Mouse (Mus musculus) megakaryocyte, embryonic 14.5 days (primary cell): Measurements from ENCODE around the gene Pgm5. TPM values are rescaled to one million over a fixed set of nuclear protein-coding genes. Genes with fewer than 3 reads are reported as not detected.

Experiments
- H3K27me3 ChIP-seq: replicated peaks from 2 replicates; pipeline ENCODE3; 2012; ENCODE audit warnings: inconsistent platforms
- H3K36me3 ChIP-seq: replicated peaks from 2 replicates; pipeline ENCODE3; 2012; ENCODE audit warnings: low read length, inconsistent platforms, mixed read lengths
- H3K4me1 ChIP-seq: 2 replicates; pipeline ENCODE4 v1.6.1; 2012; ENCODE audit warnings: inconsistent platforms
- H3K4me3 ChIP-seq: replicated peaks from 2 replicates; pipeline ENCODE3; 2012; ENCODE audit warnings: moderate library complexity, mild to moderate bottlenecking, inconsistent platforms
- H3K9me3 ChIP-seq: 2 replicates; pipeline ENCODE4 v1.6.1; 2012; ENCODE audit warnings: inconsistent platforms
- FLI1 ChIP-seq: IDR thresholded peaks from 2 replicates; pipeline ENCODE4 v1.6.1; 2012; ENCODE audit warnings: low read length, inconsistent platforms, mixed read lengths
- GATA1 ChIP-seq: IDR thresholded peaks from 3 replicates; pipeline ENCODE4 v1.6.1; 2012; ENCODE audit warnings: mixed read lengths, low read length, inconsistent platforms, borderline replicate concordance
- polyA plus RNA-seq: library from polyadenylated mRNA; stranded (reverse); fragments of >175 nt; gene quantifications from 2 replicates; pipeline ENCODE4 v1.2.3, GENCODE M21; 2012; ENCODE audit warnings: low replicate concordance; ENCODE audit not compliant: insufficient read depth

Gene Pgm5
- polyA plus RNA-seq, 1 experiment: not detected

DNA sequence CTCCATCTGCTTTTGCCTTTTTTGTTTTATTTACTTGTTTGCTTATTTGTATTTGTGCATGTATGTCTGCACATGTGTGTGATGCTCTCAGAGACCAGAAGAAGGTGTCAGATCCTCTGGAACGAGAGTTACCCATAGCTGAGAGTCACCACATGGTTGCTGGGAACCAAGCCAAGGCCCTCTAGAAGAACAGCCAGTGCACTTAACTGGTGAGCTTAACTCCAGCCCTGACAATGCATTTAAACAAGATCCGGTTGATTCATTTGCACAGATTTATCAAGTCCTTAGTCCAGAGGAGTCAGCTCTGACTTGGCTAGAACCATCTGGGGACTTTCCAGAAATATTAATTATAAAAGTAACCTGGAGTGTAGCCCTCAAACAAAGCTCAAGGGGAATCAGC, 12.2 kb upstream of the Pgm5 start:
- TF ChIP-seq GATA1: no peak
- no peak for TF ChIP-seq FLI1
- Histone ChIP-seq H3K4me1 (peaks cover 5% of the 10 kb centered on the region), H3K27me3 (peaks cover 36% of the 10 kb centered on the region), H3K4me3 (no peak overlapping the region), H3K36me3 (no peaks in the 10 kb centered on the region), H3K9me3 (peaks cover 9% of the 10 kb centered on the region)

DNA sequence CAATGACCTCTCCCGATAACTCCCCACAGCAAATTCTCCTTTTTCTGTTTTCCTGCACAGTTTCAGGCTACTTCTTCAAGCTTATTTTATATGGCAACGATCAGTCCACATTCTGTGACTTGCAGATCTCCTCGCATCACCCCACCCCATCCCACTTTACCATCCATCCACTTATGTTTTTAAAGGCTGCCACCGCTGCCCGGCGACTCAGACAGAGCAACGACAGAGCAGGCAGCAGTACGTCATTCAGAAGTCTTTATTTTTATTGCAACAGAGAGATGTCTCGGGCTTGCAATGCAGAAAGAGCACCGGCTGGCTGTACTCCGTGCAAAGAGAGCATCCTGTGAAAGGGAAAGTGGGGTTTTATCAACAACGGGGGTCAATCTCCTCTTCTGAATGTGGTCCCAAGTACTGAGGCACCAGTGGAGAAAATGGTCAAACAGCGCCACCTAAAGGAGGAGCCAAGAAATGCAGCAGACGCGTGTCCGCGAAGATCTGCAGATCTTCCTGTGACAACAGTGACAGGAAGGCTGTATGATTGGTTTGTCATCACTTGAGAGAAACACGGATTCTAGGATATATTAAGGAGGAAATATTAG, 9.5 kb upstream of the Pgm5 start:
- peak overlapping the region; percentile 82 for H3K4me3 ChIP-seq
- peaks cover 5% of the 10 kb centered on the region for H3K4me1 ChIP-seq
- no peaks in the 10 kb centered on the region for H3K36me3 ChIP-seq
- no peaks in the 10 kb centered on the region for H3K9me3 ChIP-seq
- peaks cover 47% of the 10 kb centered on the region for H3K27me3 ChIP-seq
- no peak for TF ChIP-seq FLI1
- no peak for TF ChIP-seq GATA1

DNA sequence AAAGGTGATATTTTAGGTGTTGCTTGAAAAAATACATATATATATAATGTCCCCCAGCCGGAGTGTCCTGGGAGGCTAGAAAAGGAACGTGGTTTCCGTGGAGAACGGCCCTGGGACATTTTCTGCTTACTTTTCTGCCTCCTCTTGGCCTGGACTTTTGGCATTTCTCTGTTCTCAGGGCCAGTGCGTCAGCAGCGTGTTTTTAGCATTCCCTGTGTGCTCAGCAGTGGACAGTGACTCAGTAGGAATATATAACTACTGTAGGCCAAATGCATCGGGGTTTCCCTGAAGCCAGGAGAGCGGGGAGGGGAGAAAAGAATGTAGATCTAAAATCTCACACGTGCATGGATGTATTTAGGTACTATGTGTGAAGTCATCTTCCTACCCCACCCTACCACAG, 3.8 kb upstream of the Pgm5 start:
- TF ChIP-seq GATA1 (no peak), FLI1 (no peak)
- Histone ChIP-seq H3K4me3 (no peak overlapping the region), H3K36me3 (no peaks in the 10 kb centered on the region), H3K9me3 (0 out of 2 replicates have a peak, but pooled peaks cover 3% of the 10 kb centered on the region), H3K4me1 (peaks cover 9% of the 10 kb centered on the region), H3K27me3 (peaks cover 63% of the 10 kb centered on the region)

DNA sequence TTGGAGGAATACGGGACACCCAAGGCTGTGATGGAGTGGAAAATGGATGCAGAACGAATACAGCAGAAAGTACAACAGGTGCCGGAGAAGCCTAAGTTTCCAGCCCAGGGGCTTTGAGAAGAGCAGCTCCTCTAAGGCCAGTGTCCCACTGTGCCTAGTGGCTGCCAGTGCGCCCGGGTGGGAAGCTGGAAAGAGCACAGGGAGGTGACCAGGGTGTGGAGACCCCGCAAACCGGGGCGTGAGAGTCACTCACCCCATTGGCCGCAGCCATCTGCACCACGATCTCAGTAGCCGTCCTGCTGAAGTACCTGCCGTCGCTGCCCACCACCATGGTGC, 411 bp downstream of the Pgm5 start:
- H3K27me3 ChIP-seq: peaks cover 43% of the 10 kb centered on the region
- 0 out of 2 replicates have a peak, but pooled peaks cover 3% of the 10 kb centered on the region for H3K9me3 ChIP-seq
- H3K36me3 ChIP-seq: no peaks in the 10 kb centered on the region
- H3K4me3 ChIP-seq: peak overlapping the region; percentile 81
- TF ChIP-seq FLI1: no peak
- TF ChIP-seq GATA1: no peak
- H3K4me1 ChIP-seq: peaks cover 9% of the 10 kb centered on the region

DNA sequence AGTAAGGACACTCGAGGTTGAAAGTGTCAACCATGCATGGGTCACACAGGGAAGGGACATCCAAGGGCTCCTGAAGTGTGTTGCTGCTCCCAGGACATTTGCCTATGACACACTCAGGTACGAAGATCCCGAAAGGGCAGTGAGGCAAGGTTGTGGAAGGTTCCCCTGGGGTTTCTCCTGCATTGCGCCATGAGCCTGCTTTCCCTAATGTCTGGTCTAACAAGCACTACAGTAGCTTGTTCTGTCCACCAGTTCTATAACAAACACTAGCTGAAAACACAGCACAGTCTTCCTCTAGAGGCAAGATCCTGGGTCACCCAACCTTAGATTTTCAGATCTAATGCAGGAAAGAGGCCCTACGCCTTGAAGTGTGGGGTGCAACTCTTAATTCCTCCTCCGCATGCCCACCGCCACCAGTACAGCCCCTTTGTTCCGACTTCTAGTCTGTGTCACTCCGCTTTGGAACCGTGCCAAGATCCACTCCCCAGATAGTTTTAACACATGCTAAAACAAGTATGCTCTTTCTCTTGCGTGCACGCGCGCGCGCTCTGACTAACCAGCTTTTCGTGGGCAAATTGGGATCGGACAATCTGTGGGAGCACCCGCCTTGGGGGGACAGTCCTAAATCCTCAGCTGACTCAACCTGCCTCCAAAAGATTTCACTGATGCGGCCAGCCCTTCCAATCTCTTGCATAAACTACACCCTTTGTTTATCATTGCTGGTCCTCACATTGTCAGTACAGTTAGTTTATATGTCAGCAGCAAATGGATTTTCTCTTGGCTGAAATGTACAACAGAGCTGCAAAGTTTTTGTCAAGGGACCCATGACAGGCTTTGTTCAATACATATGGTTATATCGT, 10.0 kb downstream of the Pgm5 start:
- H3K36me3 ChIP-seq: no peaks in the 10 kb centered on the region
- TF ChIP-seq FLI1 (no peak), GATA1 (no peak)

DNA sequence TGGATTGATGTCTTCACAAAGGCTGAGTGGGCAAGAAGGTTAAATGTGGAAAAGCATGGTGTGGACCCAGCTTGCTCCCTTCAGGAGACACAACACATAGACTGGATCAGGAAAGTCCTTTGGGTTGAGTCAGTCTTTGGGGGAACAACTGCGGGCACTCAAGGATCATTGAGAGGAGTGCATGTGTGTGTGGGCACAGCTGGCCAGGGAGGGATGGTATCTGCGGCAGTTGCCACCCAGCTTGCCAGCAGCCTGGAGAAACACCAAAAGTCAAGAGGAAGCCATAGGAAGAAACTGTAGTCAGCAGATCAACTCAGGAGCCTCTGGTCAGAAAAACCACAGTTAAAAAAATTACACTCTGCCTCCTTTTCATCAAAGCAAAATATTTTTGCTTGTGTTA, 12.8 kb downstream of the Pgm5 start:
- no peaks in the 10 kb centered on the region for H3K36me3 ChIP-seq
- H3K27me3 ChIP-seq: peaks cover 17% of the 10 kb centered on the region
- no peaks in the 10 kb centered on the region for H3K9me3 ChIP-seq
- no peak overlapping the region for H3K4me3 ChIP-seq
- no peak for TF ChIP-seq FLI1
- H3K4me1 ChIP-seq: no peaks in the 10 kb centered on the region

More for the DNA sequence above, 10.0 kb downstream of the Pgm5 start:
- H3K4me1 ChIP-seq: no peaks in the 10 kb centered on the region
- peaks cover 11% of the 10 kb centered on the region for H3K27me3 ChIP-seq
- H3K9me3 ChIP-seq: no peaks in the 10 kb centered on the region
- H3K4me3 ChIP-seq: no peak overlapping the region

DNA sequence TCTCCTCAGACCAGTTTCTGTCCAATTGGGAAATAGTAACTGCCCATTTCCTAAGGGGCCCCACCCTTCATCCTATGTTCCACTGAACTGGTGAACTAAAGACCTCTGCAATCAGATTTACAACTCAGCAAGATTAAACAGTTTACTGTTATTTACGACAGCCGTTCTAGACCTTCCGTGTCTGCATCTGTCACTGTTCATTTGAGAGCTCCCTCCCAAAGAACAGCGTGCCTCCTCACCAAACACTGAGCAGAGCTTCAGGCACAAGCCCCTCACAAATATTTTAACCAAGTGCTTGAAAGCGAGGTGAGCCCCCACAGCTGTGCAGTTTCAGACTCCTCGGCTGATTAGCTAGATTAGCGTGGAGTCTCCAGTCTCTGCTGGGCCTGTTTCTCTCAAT, 13.3 kb downstream of the Pgm5 start:
- Histone ChIP-seq H3K36me3 (no peaks in the 10 kb centered on the region), H3K4me3 (no peak overlapping the region), H3K4me1 (no peaks in the 10 kb centered on the region), H3K9me3 (no peaks in the 10 kb centered on the region), H3K27me3 (peaks cover 17% of the 10 kb centered on the region)
- TF ChIP-seq GATA1 (no peak), FLI1 (no peak)

DNA sequence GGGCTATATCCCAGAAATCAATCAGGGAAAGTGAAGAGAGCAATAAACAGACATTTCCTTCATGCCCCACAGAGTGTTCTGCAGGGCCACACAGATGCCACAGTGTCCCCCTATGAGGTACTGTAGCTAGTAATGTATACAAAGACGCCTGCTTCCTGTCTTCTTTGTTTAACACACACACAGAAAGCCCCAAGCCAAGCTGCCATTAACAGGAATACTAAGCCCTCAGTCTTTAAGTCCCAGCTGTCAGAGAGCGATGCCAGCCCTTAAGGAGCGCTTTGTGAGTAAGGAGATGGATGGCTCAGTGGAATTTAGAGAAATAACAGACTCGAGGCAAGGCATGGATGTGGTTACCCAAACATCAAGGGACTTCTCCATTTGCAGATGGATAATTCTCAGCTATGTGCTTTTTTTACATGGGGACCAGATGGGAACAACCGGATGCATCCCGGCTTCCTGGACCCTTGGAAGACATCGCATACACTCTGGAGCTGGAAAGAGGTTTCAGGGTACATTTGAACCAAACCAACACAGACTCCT, 16.6 kb downstream of the Pgm5 start:
- TF ChIP-seq GATA1: no peak
- TF ChIP-seq FLI1: no peak
- Histone ChIP-seq H3K36me3 (no peaks in the 10 kb centered on the region), H3K27me3 (peaks cover 20% of the 10 kb centered on the region)

DNA sequence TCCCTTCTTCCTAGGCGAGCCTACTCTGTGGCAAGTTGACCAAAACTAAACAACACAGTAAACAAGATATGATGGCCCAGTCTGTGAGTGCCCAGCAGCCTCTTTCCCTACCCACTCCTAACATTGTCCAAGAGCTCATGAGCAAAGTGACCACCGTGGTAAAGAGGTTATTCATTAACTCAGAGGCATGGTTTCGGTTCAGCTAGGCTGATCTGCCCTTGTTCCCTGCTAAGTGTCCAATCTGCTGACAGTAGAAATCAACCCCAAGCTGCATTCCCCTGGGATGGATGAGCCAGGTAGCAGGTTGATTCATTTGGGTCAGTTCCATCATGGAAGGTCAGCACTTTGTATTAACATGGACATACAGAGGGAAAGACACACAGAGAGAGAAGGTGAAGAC, 19.6 kb downstream of the Pgm5 start:
- Histone ChIP-seq H3K9me3 (no peaks in the 10 kb centered on the region), H3K36me3 (no peaks in the 10 kb centered on the region), H3K4me1 (no peaks in the 10 kb centered on the region), H3K4me3 (no peak overlapping the region), H3K27me3 (peaks cover 17% of the 10 kb centered on the region)
- TF ChIP-seq FLI1 (no peak), GATA1 (no peak)

More for the DNA sequence above, 16.6 kb downstream of the Pgm5 start:
- H3K9me3 ChIP-seq: no peaks in the 10 kb centered on the region
- no peaks in the 10 kb centered on the region for H3K4me1 ChIP-seq
- no peak overlapping the region for H3K4me3 ChIP-seq

DNA sequence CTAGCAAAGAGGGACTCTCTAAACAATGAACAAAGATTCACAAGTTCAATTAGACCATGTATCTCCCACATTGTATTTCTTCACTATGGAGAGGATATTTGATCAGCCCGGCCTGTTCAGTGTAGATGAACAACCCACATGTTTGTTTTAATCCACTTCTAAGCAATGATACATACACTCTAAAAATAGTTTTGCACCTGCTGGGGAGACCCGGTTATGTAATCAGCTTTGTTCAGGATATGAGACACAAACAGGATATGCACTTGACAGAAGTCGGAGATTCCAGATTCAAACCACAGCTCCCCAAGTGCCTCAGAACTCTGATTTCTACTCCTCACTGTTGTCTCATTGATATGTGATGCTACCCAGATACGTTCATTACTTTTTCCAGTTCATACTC, 37.1 kb downstream of the Pgm5 start:
- H3K27me3 ChIP-seq: no peaks in the 10 kb centered on the region
- H3K36me3 ChIP-seq: no peaks in the 10 kb centered on the region
- H3K4me1 ChIP-seq: no peaks in the 10 kb centered on the region
- no peaks in the 10 kb centered on the region for H3K9me3 ChIP-seq
- H3K4me3 ChIP-seq: no peak overlapping the region
- TF ChIP-seq FLI1: no peak
- no peak for TF ChIP-seq GATA1
